Mouse (Mus musculus): ENCODE measurements around the gene Asb11. TPM values are rescaled to one million over a fixed set of nuclear protein-coding genes. Genes with fewer than 3 reads are reported as not detected.

Asb11 gene
- 0.42 and 0.43 TPM in 2 replicates for polyA plus RNA-seq (2012; rRNA removed)

GRCm38 (mm10) chrX:164436709-164437108 is at the start of gene Asb11:
TSS of gene Asb11 (plus strand) at chrX:164436994.

GRCm38 (mm10) chrX:164419471-164419939 is 17.3 kb upstream of the Asb11 start, which contains the start of gene Piga:
TSS of gene Piga (plus strand) at chrX:164419787.

GRCm38 (mm10) chrX:164505709-164506498 is 69.1 kb downstream of the Asb11 start, which contains the start of gene Asb9:
TSS of gene Asb9 (plus strand) at chrX:164506327.

Other genes with a start within 250 kb of the Asb11 start
- gene Bmx, start 178.8 kb upstream of the Asb11 start, polyA plus RNA-seq (2012; rRNA removed), result 0.99 and 1.1 TPM in 2 replicates
- 7.1 and 7.8 TPM in 2 replicates for gene Pir, start 167.6 kb upstream of the Asb11 start, polyA plus RNA-seq (2012; rRNA removed)
- gene Vegfd, start 63.6 kb upstream of the Asb11 start, polyA plus RNA-seq (2012; rRNA removed), result 1.3 and 1.5 TPM in 2 replicates
- 6.7 and 7.2 TPM in 2 replicates for gene Piga, start 17.2 kb upstream of the Asb11 start, polyA plus RNA-seq (2012; rRNA removed)
- gene Asb9, start 69.3 kb downstream of the Asb11 start, polyA plus RNA-seq (2012; rRNA removed), result 0.08 and 0.10 TPM in 2 replicates